Mouse (Mus musculus): Measurements from ENCODE around the gene Smim7.

DNA sequence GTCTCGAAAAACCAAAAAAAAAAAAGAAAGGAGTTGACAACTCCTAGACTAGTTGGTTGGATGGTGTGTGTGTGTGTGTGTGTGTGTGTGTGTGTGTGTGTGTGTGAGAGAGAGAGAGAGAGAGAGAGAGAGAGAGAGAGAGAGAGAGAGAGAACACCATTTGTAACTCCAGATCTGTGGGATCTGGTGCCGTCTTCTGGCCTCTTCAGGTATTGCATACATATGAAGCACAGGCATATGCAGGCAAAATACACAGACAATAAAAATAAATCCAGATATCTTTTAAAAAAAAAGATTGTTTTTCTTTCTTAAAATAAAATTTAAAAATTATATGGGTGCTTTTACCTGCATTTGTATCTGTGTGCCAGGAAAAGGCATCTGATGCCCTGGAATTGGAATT is 19.3 kb upstream of the Smim7 start:
- TF ChIP-seq POLR2A (IDR thresholded peaks at IDR 0.05; ENCODE audit: low read depth, low read length) (no peak), CTCF (IDR thresholded peaks at IDR 0.05; ENCODE audit: borderline replicate concordance, insufficient read depth, low read length) (no peak)
